Mouse (Mus musculus) heart, postnatal 0 days (tissue): ENCODE results near the gene Dnmt1.

ENCODE experiments used
- CTCF ChIP-seq: IDR thresholded peaks from 2 replicates; pipeline ENCODE4 v1.5.1; 2016; ENCODE audit warnings: antibody characterized with exemption, control low read depth, low read depth
- EP300 ChIP-seq: IDR thresholded peaks from 2 replicates; pipeline ENCODE4 v1.6.1; 2016; ENCODE audit warnings: antibody characterized with exemption, low read depth

GRCm38 (mm10) chr9:20956989-20957388 is 2.7 kb downstream of the Dnmt1 start:
- TF ChIP-seq CTCF (no peak), EP300 (no peak)
